Mouse (Mus musculus) gastrocnemius, postnatal 14 days (tissue): Measurements from ENCODE around the gene Ang. TPM values are rescaled to one million over a fixed set of nuclear protein-coding genes. Genes with fewer than 3 reads are reported as not detected.

ENCODE experiments used
- DNase-seq: peaks from one replicate; pipeline ENCODE4 v3.0.0; 2021; ENCODE audit warnings: mixed read lengths
- intact Hi-C: fragments of 180-260 bp; cut with DNase I; formaldehyde crosslinking; loops from one replicate; pipeline ENCODE4 v1.15.1; 2025; ENCODE audit warnings: low total_unique reads
- total RNA-seq, 2 experiments: library from RNA; stranded (reverse); gene quantifications; 2 replicates each; pipeline ENCODE4 v1.2.3; 2021

Ang gene
- total RNA-seq, 2 experiments from 2014 or later, result 3.6 to 3.8 TPM

- DNase-seq, result no peak
- intact Hi-C loops, result no loop called here
Observed at GRCm38 (mm10) chr14:51150206-51150831, 59.4 kb downstream of the Ang start.

Other genes starting within 250 kb of the Ang start
- 10 to 100 TPM in 1 of 2 experiments, 1 to 10 TPM in 1; 9.4 to 10.3 TPM for gene Tep1, start 220.6 kb upstream of the Ang start, total RNA-seq
- gene Klhl33, start 193.6 kb upstream of the Ang start, total RNA-seq, result 100 to 1,000 TPM; 101 to 192 TPM
- 10 to 100 TPM; 40.0 to 42.1 TPM for gene Osgep, start 166.3 kb upstream of the Ang start, total RNA-seq
- gene Apex1, start 166.2 kb upstream of the Ang start, total RNA-seq, result 10 to 100 TPM; 32.7 to 33.4 TPM
- gene Pip4p1, start 160.3 kb upstream of the Ang start, total RNA-seq, result 10 to 100 TPM; 12.6 to 16.4 TPM
- gene Pnp, start 160.1 kb upstream of the Ang start, total RNA-seq, result 1 to 10 TPM; 4.6 to 6.8 TPM
- gene Gm49342, start 146.6 kb upstream of the Ang start, total RNA-seq, result 1 to 10 TPM; 4.6 to 6.6 TPM
- under 1 TPM; 0.29 to 0.49 TPM for gene Pnp2, start 135.2 kb upstream of the Ang start, total RNA-seq
- not detected for gene Rnase10, start 83.4 kb upstream of the Ang start, total RNA-seq
- gene Rnase9, start 49.3 kb upstream of the Ang start, total RNA-seq, result not detected
- gene Rnase11, start 41.0 kb upstream of the Ang start, total RNA-seq, result not detected
- gene Rnase12, start 33.5 kb upstream of the Ang start, total RNA-seq, result not detected
- gene Olfr750, start 16.7 kb upstream of the Ang start, total RNA-seq, result not detected
- 10 to 100 TPM; 46.5 to 51.1 TPM for gene Rnase4, start 73 bp upstream of the Ang start, total RNA-seq
- gene Eddm3b, start 23.3 kb downstream of the Ang start, total RNA-seq, result not detected
- under 1 TPM; 0.18 to 0.64 TPM for gene Rnase6, start 32.8 kb downstream of the Ang start, total RNA-seq
- gene Rnase1, start 55.6 kb downstream of the Ang start, total RNA-seq, result not detected
- gene Rnase2b, start 71.1 kb downstream of the Ang start, total RNA-seq, result not detected
- gene Ang2, start 108.0 kb downstream of the Ang start, total RNA-seq, result not detected
- not detected for gene Ear14, start 112.2 kb downstream of the Ang start, total RNA-seq
- gene Rnase2a, start 165.0 kb downstream of the Ang start, total RNA-seq, result under 1 TPM in 1 of 2 experiments, not detected in 1; 0.64 TPM